Mouse (Mus musculus): ENCODE measurements at regions not wholly inside any gene's neighbourhood (a gene's known extent, or its start where the extent isn't known, plus 50 kb on each side); places are given as distances from the start of the nearest gene placed in this dataset.

DNA sequence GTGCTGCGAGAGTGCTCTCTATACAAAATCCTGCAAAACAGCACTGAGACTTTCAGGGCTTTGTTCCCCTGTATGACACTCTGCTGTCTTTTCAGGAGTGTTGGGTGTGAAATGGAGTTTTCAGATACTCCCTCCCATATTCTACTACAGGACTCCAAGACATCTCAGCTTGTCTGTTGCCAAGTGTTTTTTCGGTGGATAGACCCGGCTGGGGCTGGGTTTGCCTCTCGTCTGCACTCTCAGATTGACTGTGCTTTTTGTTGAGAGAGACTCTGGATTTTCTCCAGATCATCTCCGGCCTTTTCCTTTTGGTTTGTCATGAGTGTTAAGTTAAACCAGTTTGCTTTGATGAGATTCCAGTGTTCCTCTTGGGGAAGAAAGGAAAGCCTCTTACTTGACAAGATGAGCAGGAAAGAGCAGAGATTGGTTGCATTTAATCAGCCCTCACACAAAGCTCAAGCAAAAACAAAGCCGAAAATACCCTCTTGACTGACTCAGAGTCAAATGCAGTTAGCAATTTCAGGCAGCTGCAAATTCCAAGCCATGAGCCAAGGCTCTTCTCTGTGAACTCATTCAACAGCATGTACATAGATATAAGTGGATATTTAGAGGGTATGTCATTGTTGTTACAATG is 219.3 kb upstream of the Veph1 start:
- Histone ChIP-seq H3K27me3 (replicated peaks) (no peaks in the 10 kb centered on the region), H3K9ac (no peak overlapping the region)
- 40% methylated on average over 6 of the region's 6 CpGs for WGBS

GRCm38 (mm10) chr3:66514587-66514986 is 217.9 kb upstream of the Veph1 start:
- Histone ChIP-seq H3K9me3 (replicated peaks) (no peaks in the 10 kb centered on the region), H3K4me1 (replicated peaks) (peaks cover 30% of the 10 kb centered on the region), H3K36me3 (no peaks in the 10 kb centered on the region), H3K9ac (no peak overlapping the region), H3K4me2 (no peak overlapping the region), H3K4me3 (no peak overlapping the region), H3K27me3 (replicated peaks) (no peaks in the 10 kb centered on the region), H3K27ac (ENCODE audit: poor library complexity, severe bottlenecking) (no peak overlapping the region)
- 81% methylated on average over 8 of the region's 8 CpGs for WGBS
- ATAC-seq (ENCODE audit: insufficient number of reproducible peaks, low FRiP score) = no peak

More for the DNA sequence above, 219.3 kb upstream of the Veph1 start:
- ATAC-seq (ENCODE audit: insufficient number of reproducible peaks, low FRiP score) = no peak
- no peaks in the 10 kb centered on the region for H3K9me3 ChIP-seq (replicated peaks)
- H3K4me1 ChIP-seq (replicated peaks) = peaks cover 38% of the 10 kb centered on the region
- H3K4me2 ChIP-seq = no peak overlapping the region
- no peaks in the 10 kb centered on the region for H3K36me3 ChIP-seq
- H3K27ac ChIP-seq (ENCODE audit: poor library complexity, severe bottlenecking) = peak overlapping the region; percentile 3
- no peak overlapping the region for H3K4me3 ChIP-seq

- no peak for ATAC-seq (ENCODE audit: insufficient number of reproducible peaks, low FRiP score)
- Histone ChIP-seq H3K4me3 (no peak overlapping the region), H3K27ac (ENCODE audit: poor library complexity, severe bottlenecking) (no peak overlapping the region), H3K9me3 (replicated peaks) (no peaks in the 10 kb centered on the region), H3K9ac (no peak overlapping the region), H3K27me3 (replicated peaks) (no peaks in the 10 kb centered on the region), H3K4me2 (no peak overlapping the region), H3K4me1 (replicated peaks) (peaks cover 20% of the 10 kb centered on the region), H3K36me3 (no peaks in the 10 kb centered on the region)
- WGBS = 49% methylated on average over 1 of the region's 1 CpGs
These were observed 215.8 kb upstream of the Veph1 start for GRCm38 (mm10) chr3:66512408-66512807.

GRCm38 (mm10) chr3:66510455-66510854 is 213.8 kb upstream of the Veph1 start:
- H3K36me3 ChIP-seq = no peaks in the 10 kb centered on the region
- H3K4me3 ChIP-seq = no peak overlapping the region
- no peak overlapping the region for H3K27ac ChIP-seq (ENCODE audit: poor library complexity, severe bottlenecking)
- no peaks in the 10 kb centered on the region for H3K27me3 ChIP-seq (replicated peaks)
- WGBS = 78% methylated on average over 4 of the region's 4 CpGs
- no peak for ATAC-seq (ENCODE audit: insufficient number of reproducible peaks, low FRiP score)
- H3K9ac ChIP-seq = no peak overlapping the region
- H3K9me3 ChIP-seq (replicated peaks) = no peaks in the 10 kb centered on the region
- H3K4me2 ChIP-seq = no peak overlapping the region
- peaks cover 24% of the 10 kb centered on the region for H3K4me1 ChIP-seq (replicated peaks)

GRCm38 (mm10) chr3:66506125-66506524 is 209.5 kb upstream of the Veph1 start:
- H3K27me3 ChIP-seq (replicated peaks) = no peaks in the 10 kb centered on the region
- H3K36me3 ChIP-seq = no peaks in the 10 kb centered on the region
- ATAC-seq (ENCODE audit: insufficient number of reproducible peaks, low FRiP score) = no peak
- H3K4me1 ChIP-seq (replicated peaks) = peaks cover 18% of the 10 kb centered on the region
- no peaks in the 10 kb centered on the region for H3K9me3 ChIP-seq (replicated peaks)
- H3K4me3 ChIP-seq = no peak overlapping the region
- no peak overlapping the region for H3K4me2 ChIP-seq
- no peak overlapping the region for H3K27ac ChIP-seq (ENCODE audit: poor library complexity, severe bottlenecking)
- H3K9ac ChIP-seq = no peak overlapping the region

- Histone ChIP-seq H3K4me2 (no peak overlapping the region), H3K9ac (no peak overlapping the region), H3K9me3 (replicated peaks) (no peaks in the 10 kb centered on the region), H3K36me3 (no peaks in the 10 kb centered on the region), H3K27ac (ENCODE audit: poor library complexity, severe bottlenecking) (no peak overlapping the region), H3K27me3 (replicated peaks) (no peaks in the 10 kb centered on the region), H3K4me3 (no peak overlapping the region), H3K4me1 (replicated peaks) (peaks cover 18% of the 10 kb centered on the region)
- 63% methylated on average over 6 of the region's 6 CpGs for WGBS
- no peak for ATAC-seq (ENCODE audit: insufficient number of reproducible peaks, low FRiP score)
These were observed 208.9 kb upstream of the Veph1 start for GRCm38 (mm10) chr3:66505476-66506076.

- ATAC-seq (ENCODE audit: insufficient number of reproducible peaks, low FRiP score) = no peak
- no peak overlapping the region for H3K4me3 ChIP-seq
- H3K27me3 ChIP-seq (replicated peaks) = no peaks in the 10 kb centered on the region
- 74% methylated on average over 6 of the region's 6 CpGs for WGBS
- H3K9ac ChIP-seq = no peak overlapping the region
- H3K4me2 ChIP-seq = no peak overlapping the region
- no peaks in the 10 kb centered on the region for H3K36me3 ChIP-seq
- no peak overlapping the region for H3K27ac ChIP-seq (ENCODE audit: poor library complexity, severe bottlenecking)
- H3K4me1 ChIP-seq (replicated peaks) = peaks cover 18% of the 10 kb centered on the region
- H3K9me3 ChIP-seq (replicated peaks) = no peaks in the 10 kb centered on the region
These were observed 208.1 kb upstream of the Veph1 start for GRCm38 (mm10) chr3:66504717-66505116.

DNA sequence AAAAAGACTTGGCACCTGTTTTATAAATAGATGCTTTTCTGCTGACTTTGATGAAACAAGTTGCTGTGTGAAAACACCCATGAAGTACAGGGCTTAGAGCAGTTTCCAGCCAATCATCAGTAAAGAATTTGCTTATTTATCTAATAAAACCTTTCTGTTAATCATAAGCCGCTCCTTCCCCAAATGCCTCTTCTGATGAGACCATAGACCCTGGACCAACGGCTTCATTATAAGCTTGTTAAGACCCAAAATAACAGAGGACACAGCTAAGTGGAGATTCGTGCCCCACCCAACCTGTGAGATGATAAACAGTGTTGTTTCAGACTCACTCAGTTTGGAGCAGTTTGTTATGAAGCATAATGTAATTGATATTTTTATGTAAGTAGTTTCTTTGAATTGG is 207.0 kb upstream of the Veph1 start:
- Histone ChIP-seq H3K4me1 (replicated peaks) (peaks cover 18% of the 10 kb centered on the region), H3K36me3 (no peaks in the 10 kb centered on the region), H3K27me3 (replicated peaks) (no peaks in the 10 kb centered on the region), H3K27ac (ENCODE audit: poor library complexity, severe bottlenecking) (no peak overlapping the region), H3K9me3 (replicated peaks) (no peaks in the 10 kb centered on the region), H3K4me3 (no peak overlapping the region), H3K4me2 (no peak overlapping the region), H3K9ac (no peak overlapping the region)
- no peak for ATAC-seq (ENCODE audit: insufficient number of reproducible peaks, low FRiP score)
- WGBS = 78% methylated on average over 3 of the region's 3 CpGs

DNA sequence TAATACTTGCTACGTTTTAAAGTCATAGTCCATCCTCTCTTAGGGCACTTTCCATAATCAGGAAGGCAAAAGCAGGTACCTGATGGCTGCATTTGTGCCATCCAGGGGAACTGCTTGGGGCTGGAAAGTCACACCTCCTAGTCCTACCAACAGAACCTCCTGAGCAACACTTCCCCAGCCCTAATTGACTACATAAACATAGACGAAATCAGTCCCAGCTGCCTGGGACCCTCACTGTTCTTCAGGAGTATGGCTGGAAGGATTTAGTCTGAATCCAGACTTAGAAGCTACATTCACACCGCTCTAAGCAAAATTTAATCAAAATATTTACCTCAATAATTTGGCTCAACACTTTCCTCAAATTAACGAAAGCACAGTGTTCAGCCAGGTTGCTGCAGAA is 205.2 kb upstream of the Veph1 start:
- no peak overlapping the region for H3K27ac ChIP-seq (ENCODE audit: poor library complexity, severe bottlenecking)
- ATAC-seq (ENCODE audit: insufficient number of reproducible peaks, low FRiP score) = no peak
- H3K9ac ChIP-seq = no peak overlapping the region
- no peaks in the 10 kb centered on the region for H3K27me3 ChIP-seq (replicated peaks)
- no peaks in the 10 kb centered on the region for H3K9me3 ChIP-seq (replicated peaks)
- no peak overlapping the region for H3K4me3 ChIP-seq
- H3K36me3 ChIP-seq = no peaks in the 10 kb centered on the region
- WGBS = 75% methylated on average over 4 of the region's 4 CpGs
- H3K4me2 ChIP-seq = no peak overlapping the region
- peaks cover 13% of the 10 kb centered on the region for H3K4me1 ChIP-seq (replicated peaks)

DNA sequence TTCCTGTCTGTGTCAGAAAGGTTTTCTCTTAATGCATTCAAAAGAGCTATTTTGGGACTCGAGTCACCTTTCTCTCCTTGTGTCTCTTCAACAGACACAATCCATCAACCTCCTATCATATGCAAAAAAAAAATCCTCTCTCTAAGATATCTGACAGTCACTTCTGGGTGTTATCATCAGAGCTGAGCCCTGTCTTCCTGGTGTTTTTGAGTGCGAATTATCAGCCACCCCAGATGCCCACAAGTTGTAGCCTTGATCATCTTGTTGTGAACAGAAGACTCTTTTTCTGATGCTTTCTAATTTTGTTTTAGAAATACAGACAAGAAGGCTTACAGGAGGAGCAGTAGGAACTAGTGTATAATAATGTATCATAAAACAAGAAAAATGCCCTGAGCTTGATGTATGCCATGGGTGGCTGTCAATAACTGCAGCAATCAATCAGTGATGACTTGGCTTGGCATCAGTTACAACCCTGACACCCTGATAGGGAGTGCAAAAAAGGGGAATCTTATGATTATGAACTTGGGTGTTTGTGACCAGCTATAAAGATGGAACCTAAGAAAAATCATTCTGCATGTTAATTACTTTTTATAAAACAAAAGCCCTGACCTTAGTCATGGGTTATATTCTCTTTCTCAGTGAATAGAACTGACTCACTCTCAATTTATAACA is 197.9 kb upstream of the Veph1 start:
- 32% methylated on average over 2 of the region's 2 CpGs for WGBS
- Histone ChIP-seq H3K4me2 (no peak overlapping the region), H3K9ac (no peak overlapping the region), H3K36me3 (no peaks in the 10 kb centered on the region), H3K4me3 (no peak overlapping the region), H3K27me3 (replicated peaks) (no peaks in the 10 kb centered on the region), H3K4me1 (replicated peaks) (no peaks in the 10 kb centered on the region), H3K27ac (ENCODE audit: poor library complexity, severe bottlenecking) (no peak overlapping the region), H3K9me3 (replicated peaks) (no peaks in the 10 kb centered on the region)
- no peak for ATAC-seq (ENCODE audit: insufficient number of reproducible peaks, low FRiP score)

- H3K4me3 ChIP-seq = no peak overlapping the region
- no peaks in the 10 kb centered on the region for H3K4me1 ChIP-seq (replicated peaks)
- H3K27ac ChIP-seq (ENCODE audit: poor library complexity, severe bottlenecking) = no peak overlapping the region
- 72% methylated on average over 6 of the region's 6 CpGs for WGBS
- H3K36me3 ChIP-seq = no peaks in the 10 kb centered on the region
- H3K4me2 ChIP-seq = no peak overlapping the region
- no peak overlapping the region for H3K9ac ChIP-seq
- H3K9me3 ChIP-seq (replicated peaks) = no peaks in the 10 kb centered on the region
- H3K27me3 ChIP-seq (replicated peaks) = no peaks in the 10 kb centered on the region
- no peak for ATAC-seq (ENCODE audit: insufficient number of reproducible peaks, low FRiP score)
These were observed 194.2 kb upstream of the Veph1 start for GRCm38 (mm10) chr3:66490696-66491357.

Measured in heart, embryonic 12.5 days (tissue).